Mouse (Mus musculus) neural tube, embryonic 12.5 days (tissue): ENCODE data around the gene Cmah. TPM values are rescaled to one million over a fixed set of nuclear protein-coding genes. Genes with fewer than 3 reads are reported as not detected.
"Not testable (repeated sequence)": the region's sequence is repeated elsewhere in the genome, so short reads cannot be mapped to it uniquely, and the experiment has no call there.

Source experiments
- ATAC-seq: fragments of 200-750 bp; cut with Nextera tagmentation; 2 replicates; pipeline ENCODE4 v1.8.0; 2017; ENCODE audit warnings: low read depth, mild to moderate bottlenecking, moderate TSS enrichment, moderate library complexity; ENCODE audit not compliant: low FRiP score
- H3K27ac ChIP-seq: fragments of 300-500 bp; sonication (generic); 2 replicates; pipeline ENCODE4 v1.5.1; 2016
- H3K27me3 ChIP-seq: fragments of 300-500 bp; sonication (generic); replicated peaks from 2 replicates; pipeline ENCODE4 v1.6.1; 2016; ENCODE audit warnings: mild to moderate bottlenecking
- H3K36me3 ChIP-seq: fragments of 300-500 bp; sonication (generic); 2 replicates; pipeline ENCODE4 v1.6.1; 2016; ENCODE audit warnings: mild to moderate bottlenecking
- H3K4me1 ChIP-seq: fragments of 300-500 bp; sonication (generic); 2 replicates; pipeline ENCODE4 v1.6.1; 2016
- H3K4me2 ChIP-seq: fragments of 300-500 bp; sonication (generic); replicated peaks from 2 replicates; pipeline ENCODE4 v1.6.1; 2016; ENCODE audit warnings: mild to moderate bottlenecking
- H3K4me3 ChIP-seq: fragments of 300-500 bp; sonication (generic); 2 replicates; pipeline ENCODE4 v1.5.1; 2016
- H3K9ac ChIP-seq: fragments of 300-500 bp; sonication (generic); 2 replicates; pipeline ENCODE4 v1.6.1; 2016; ENCODE audit warnings: mild to moderate bottlenecking
- H3K9me3 ChIP-seq: fragments of 300-500 bp; sonication (generic); 2 replicates; pipeline ENCODE4 v1.6.1; 2016; ENCODE audit warnings: mild to moderate bottlenecking
- WGBS: fragments of 180-500 bp; shearing (Covaris S2); methylation state at CpG from one replicate; pipeline ENCODE4 v1.1.7; 2016; 5-methylcytosine and 5-hydroxymethylcytosine counted together
- polyA plus RNA-seq: library from polyadenylated mRNA; unstranded; fragments of >200 nt; fragmentation: Nextera tagmentation; extraction: Ambion mirVana; gene quantifications from 2 replicates; pipeline ENCODE4 v1.2.1, GENCODE M21; 2016

Gene Cmah
- polyA plus RNA-seq, 1 experiment from 2014 or later, result 0.27 TPM

- Histone ChIP-seq H3K4me1 (no peaks in the 10 kb centered on the region), H3K4me2 (no peak overlapping the region), H3K27me3 (no peaks in the 10 kb centered on the region), H3K27ac (no peak overlapping the region), H3K9me3 (no peaks in the 10 kb centered on the region), H3K9ac (no peak overlapping the region), H3K36me3 (no peaks in the 10 kb centered on the region), H3K4me3 (no peak overlapping the region)
- 59% methylated on average over 1 of the region's 1 CpGs for WGBS
- no peak for ATAC-seq
Observed at GRCm38 (mm10) chr13:24359181-24359580, 32.0 kb downstream of the Cmah start.

GRCm38 (mm10) chr13:24365191-24365590 lies 38.0 kb downstream of the Cmah start:
- H3K27me3 ChIP-seq, result no peaks in the 10 kb centered on the region
- H3K36me3 ChIP-seq, result no peaks in the 10 kb centered on the region
- no peak overlapping the region for H3K4me3 ChIP-seq
- H3K9me3 ChIP-seq, result no peaks in the 10 kb centered on the region
- no peak overlapping the region for H3K9ac ChIP-seq
- no peak overlapping the region for H3K4me2 ChIP-seq
- H3K4me1 ChIP-seq, result no peaks in the 10 kb centered on the region
- WGBS, result 91% methylated on average over 6 of the region's 6 CpGs
- no peak overlapping the region for H3K27ac ChIP-seq
- ATAC-seq, result no peak

- H3K9me3 ChIP-seq, result no peaks in the 10 kb centered on the region
- no peak overlapping the region for H3K9ac ChIP-seq
- no peaks in the 10 kb centered on the region for H3K4me1 ChIP-seq
- H3K27me3 ChIP-seq, result no peaks in the 10 kb centered on the region
- ATAC-seq, result no peak
- H3K36me3 ChIP-seq, result no peaks in the 10 kb centered on the region
- no peak overlapping the region for H3K4me2 ChIP-seq
- 85% methylated on average over 7 of the region's 7 CpGs for WGBS
- H3K4me3 ChIP-seq, result no peak overlapping the region
- no peak overlapping the region for H3K27ac ChIP-seq
Observed at GRCm38 (mm10) chr13:24372893-24373599, 45.8 kb downstream of the Cmah start.

- not testable (repeated sequence) for H3K9me3 ChIP-seq, H3K4me2 ChIP-seq, H3K4me3 ChIP-seq, H3K36me3 ChIP-seq, H3K9ac ChIP-seq, H3K27ac ChIP-seq, H3K27me3 ChIP-seq, H3K4me1 ChIP-seq, ATAC-seq
- WGBS, result 83% methylated on average over 6 of the region's 6 CpGs
Observed at GRCm38 (mm10) chr13:24374606-24375005, 47.4 kb downstream of the Cmah start.

GRCm38 (mm10) chr13:24375320-24376203 lies 48.4 kb downstream of the Cmah start:
- H3K9ac ChIP-seq, result no peak overlapping the region
- H3K27ac ChIP-seq, result no peak overlapping the region
- H3K4me1 ChIP-seq, result no peaks in the 10 kb centered on the region
- H3K4me3 ChIP-seq, result no peak overlapping the region
- H3K36me3 ChIP-seq, result no peaks in the 10 kb centered on the region
- H3K27me3 ChIP-seq, result no peaks in the 10 kb centered on the region
- WGBS, result 87% methylated on average over 7 of the region's 7 CpGs
- no peaks in the 10 kb centered on the region for H3K9me3 ChIP-seq
- H3K4me2 ChIP-seq, result no peak overlapping the region
- ATAC-seq, result no peak

GRCm38 (mm10) chr13:24380713-24381112 lies 53.5 kb downstream of the Cmah start:
- H3K4me3 ChIP-seq, result no peak overlapping the region
- WGBS, result 92% methylated on average over 6 of the region's 6 CpGs
- no peak overlapping the region for H3K27ac ChIP-seq
- no peak for ATAC-seq
- H3K9me3 ChIP-seq, result no peaks in the 10 kb centered on the region
- no peak overlapping the region for H3K4me2 ChIP-seq
- no peaks in the 10 kb centered on the region for H3K4me1 ChIP-seq
- no peaks in the 10 kb centered on the region for H3K36me3 ChIP-seq
- no peak overlapping the region for H3K9ac ChIP-seq
- no peaks in the 10 kb centered on the region for H3K27me3 ChIP-seq

- no peak overlapping the region for H3K9ac ChIP-seq
- no peaks in the 10 kb centered on the region for H3K27me3 ChIP-seq
- H3K36me3 ChIP-seq, result no peaks in the 10 kb centered on the region
- H3K27ac ChIP-seq, result no peak overlapping the region
- WGBS, result 82% methylated on average over 3 of the region's 3 CpGs
- H3K4me2 ChIP-seq, result no peak overlapping the region
- H3K4me3 ChIP-seq, result no peak overlapping the region
- no peak for ATAC-seq
- no peaks in the 10 kb centered on the region for H3K4me1 ChIP-seq
- H3K9me3 ChIP-seq, result no peaks in the 10 kb centered on the region
Observed at GRCm38 (mm10) chr13:24383885-24384284, 56.7 kb downstream of the Cmah start.

GRCm38 (mm10) chr13:24391892-24392291 lies 64.7 kb downstream of the Cmah start:
- Histone ChIP-seq H3K27me3 (no peaks in the 10 kb centered on the region), H3K4me3 (no peak overlapping the region), H3K36me3 (no peaks in the 10 kb centered on the region), H3K4me1 (no peaks in the 10 kb centered on the region), H3K9me3 (no peaks in the 10 kb centered on the region), H3K4me2 (no peak overlapping the region), H3K27ac (no peak overlapping the region), H3K9ac (no peak overlapping the region)
- WGBS, result 94% methylated on average over 5 of the region's 5 CpGs
- no peak for ATAC-seq

- Histone ChIP-seq H3K9me3 (no peaks in the 10 kb centered on the region), H3K9ac (no peak overlapping the region), H3K27me3 (no peaks in the 10 kb centered on the region), H3K27ac (no peak overlapping the region), H3K4me3 (no peak overlapping the region), H3K4me2 (no peak overlapping the region), H3K36me3 (no peaks in the 10 kb centered on the region), H3K4me1 (no peaks in the 10 kb centered on the region)
- 84% methylated on average over 4 of the region's 4 CpGs for WGBS
- no peak for ATAC-seq
Observed at GRCm38 (mm10) chr13:24392655-24393054, 65.5 kb downstream of the Cmah start.

- H3K9me3 ChIP-seq, result no peaks in the 10 kb centered on the region
- ATAC-seq, result no peak
- H3K27ac ChIP-seq, result no peak overlapping the region
- H3K4me1 ChIP-seq, result no peaks in the 10 kb centered on the region
- WGBS, result 60% methylated on average over 4 of the region's 4 CpGs
- no peaks in the 10 kb centered on the region for H3K27me3 ChIP-seq
- no peak overlapping the region for H3K4me2 ChIP-seq
- H3K36me3 ChIP-seq, result no peaks in the 10 kb centered on the region
- no peak overlapping the region for H3K9ac ChIP-seq
- no peak overlapping the region for H3K4me3 ChIP-seq
Observed at GRCm38 (mm10) chr13:24393055-24393454, 65.9 kb downstream of the Cmah start.

- 92% methylated on average over 4 of the region's 4 CpGs for WGBS
- Histone ChIP-seq H3K36me3 (no peaks in the 10 kb centered on the region), H3K9me3 (no peaks in the 10 kb centered on the region), H3K27me3 (no peaks in the 10 kb centered on the region), H3K9ac (no peak overlapping the region), H3K4me1 (no peaks in the 10 kb centered on the region), H3K4me2 (no peak overlapping the region), H3K27ac (no peak overlapping the region), H3K4me3 (no peak overlapping the region)
- no peak for ATAC-seq
Observed at GRCm38 (mm10) chr13:24395815-24396214, 68.6 kb downstream of the Cmah start.

- WGBS, result 85% methylated on average over 3 of the region's 3 CpGs
- no peaks in the 10 kb centered on the region for H3K27me3 ChIP-seq
Observed at GRCm38 (mm10) chr13:24397181-24397580, 70.0 kb downstream of the Cmah start.

More at GRCm38 (mm10) chr13:24397181-24397580, 70.0 kb downstream of the Cmah start:
- Histone ChIP-seq H3K4me2 (no peak overlapping the region), H3K9ac (no peak overlapping the region), H3K4me1 (no peaks in the 10 kb centered on the region), H3K36me3 (no peaks in the 10 kb centered on the region), H3K4me3 (no peak overlapping the region), H3K9me3 (no peaks in the 10 kb centered on the region), H3K27ac (no peak overlapping the region)
- ATAC-seq, result no peak
